Mouse (Mus musculus) liver, embryonic 12.5 days (tissue): ENCODE measurements around the gene Arpc5l. TPM values are rescaled to one million over a fixed set of nuclear protein-coding genes. Genes with fewer than 3 reads are reported as not detected.
A peak's percentile ranks its signal among the peaks of the same experiment; 100 is the strongest.

Experiments used
- ATAC-seq: fragments of 200-750 bp; cut with Nextera tagmentation; 2 replicates; pipeline ENCODE4 v1.8.0; 2017; ENCODE audit warnings: moderate number of reproducible peaks, mild to moderate bottlenecking, moderate library complexity
- H3K27ac ChIP-seq: fragments of 300-500 bp; sonication (generic); 2 replicates; pipeline ENCODE4 v1.5.1; 2016; ENCODE audit warnings: mild to moderate bottlenecking
- H3K27me3 ChIP-seq: fragments of 300-500 bp; sonication (generic); replicated peaks from 2 replicates; pipeline ENCODE4 v1.6.1; 2016; ENCODE audit warnings: mild to moderate bottlenecking, moderate library complexity
- H3K36me3 ChIP-seq: fragments of 300-500 bp; sonication (generic); 2 replicates; pipeline ENCODE4 v1.6.1; 2016; ENCODE audit warnings: mild to moderate bottlenecking, moderate library complexity
- H3K4me1 ChIP-seq: fragments of 300-500 bp; sonication (generic); 2 replicates; pipeline ENCODE4 v1.6.1; 2016
- H3K4me2 ChIP-seq: fragments of 300-500 bp; sonication (generic); 2 replicates; pipeline ENCODE4 v1.6.1; 2016; ENCODE audit warnings: mild to moderate bottlenecking, moderate library complexity
- H3K4me3 ChIP-seq: fragments of 300-500 bp; sonication (generic); 2 replicates; pipeline ENCODE4 v1.5.1; 2016; ENCODE audit warnings: mild to moderate bottlenecking, moderate library complexity
- H3K9ac ChIP-seq: fragments of 300-500 bp; sonication (generic); 2 replicates; pipeline ENCODE4 v1.6.1; 2016; ENCODE audit warnings: mild to moderate bottlenecking, moderate library complexity
- H3K9me3 ChIP-seq: fragments of 300-500 bp; sonication (generic); replicated peaks from 2 replicates; pipeline ENCODE4 v1.6.1; 2016; ENCODE audit warnings: mild to moderate bottlenecking, moderate library complexity
- WGBS: fragments of 180-500 bp; shearing (Covaris S2); methylation state at CpG from one replicate; pipeline ENCODE4 v1.1.7; 2016; ENCODE audit not compliant: insufficient replicate concordance; 5-methylcytosine and 5-hydroxymethylcytosine counted together
- polyA plus RNA-seq: library from polyadenylated mRNA; unstranded; fragments of >200 nt; fragmentation: Nextera tagmentation; extraction: Ambion mirVana; gene quantifications from 2 replicates; pipeline ENCODE4 v1.2.1, GENCODE M21; 2016

Gene Arpc5l
- polyA plus RNA-seq: 83.0 and 84.9 TPM in 2 replicates

- Histone ChIP-seq H3K4me2 (peak within 1 kb of the TSS; percentile 96), H3K4me3 (peak within 1 kb of the TSS; percentile 86), H3K27me3 (no peaks in the 10 kb centered on the region), H3K9ac (peak within 1 kb of the TSS; percentile 91), H3K9me3 (no peaks in the 10 kb centered on the region), H3K4me1 (peaks cover 66% of the 10 kb centered on the region), H3K27ac (peak within 1 kb of the TSS; percentile 87), H3K36me3 (peaks cover 43% of the 10 kb centered on the region)
- peak; percentile 83 for ATAC-seq
- under 1% methylated on average over 58 of the region's 58 CpGs for WGBS
Measured at GRCm38 (mm10) chr2:39004880-39005435, at the start of gene Arpc5l. Gene Arpc5l (plus strand): TSS chr2:39005348.

DNA sequence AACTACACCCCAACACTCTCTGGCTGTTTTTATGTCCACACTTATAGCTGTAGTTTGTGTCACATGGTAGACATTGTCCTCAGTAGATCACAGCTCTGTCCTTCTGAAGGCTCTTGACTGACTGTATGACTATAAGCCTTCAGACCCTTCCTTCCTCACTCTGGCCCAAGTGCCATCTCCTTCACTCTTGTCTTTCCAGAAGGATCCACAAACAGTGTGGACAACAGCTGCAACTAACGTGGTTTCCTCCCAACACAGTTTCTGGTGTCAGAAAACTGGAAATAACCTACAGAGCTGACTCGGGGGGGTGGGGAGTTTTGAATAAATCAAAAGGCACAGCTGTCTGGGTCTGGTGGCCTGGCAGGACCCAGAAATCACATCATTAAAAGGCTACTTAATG is 49.1 kb upstream of the Arpc5l start:
- no peaks in the 10 kb centered on the region for H3K9me3 ChIP-seq

GRCm38 (mm10) chr2:38957671-38958223 is 47.4 kb upstream of the Arpc5l start:
- Histone ChIP-seq H3K27me3 (no peaks in the 10 kb centered on the region), H3K9me3 (no peaks in the 10 kb centered on the region), H3K4me3 (no peak overlapping the region), H3K36me3 (no peaks in the 10 kb centered on the region), H3K27ac (no peak overlapping the region), H3K4me1 (peaks cover 25% of the 10 kb centered on the region), H3K4me2 (no peak overlapping the region), H3K9ac (no peak overlapping the region)
- peak; percentile 52; the same call in 1 of the 2 replicates for ATAC-seq
- WGBS: 56% methylated on average over 5 of the region's 5 CpGs

More for the DNA sequence above, 49.1 kb upstream of the Arpc5l start:
- no peak overlapping the region for H3K4me2 ChIP-seq
- peaks cover 16% of the 10 kb centered on the region for H3K4me1 ChIP-seq
- no peak for ATAC-seq
- no peak overlapping the region for H3K4me3 ChIP-seq
- H3K9ac ChIP-seq: no peak overlapping the region
- H3K27ac ChIP-seq: no peak overlapping the region
- WGBS: 58% methylated on average over 2 of the region's 2 CpGs
- H3K36me3 ChIP-seq: no peaks in the 10 kb centered on the region
- 0 out of 2 replicates have a peak, but pooled peaks cover 3% of the 10 kb centered on the region for H3K27me3 ChIP-seq

DNA sequence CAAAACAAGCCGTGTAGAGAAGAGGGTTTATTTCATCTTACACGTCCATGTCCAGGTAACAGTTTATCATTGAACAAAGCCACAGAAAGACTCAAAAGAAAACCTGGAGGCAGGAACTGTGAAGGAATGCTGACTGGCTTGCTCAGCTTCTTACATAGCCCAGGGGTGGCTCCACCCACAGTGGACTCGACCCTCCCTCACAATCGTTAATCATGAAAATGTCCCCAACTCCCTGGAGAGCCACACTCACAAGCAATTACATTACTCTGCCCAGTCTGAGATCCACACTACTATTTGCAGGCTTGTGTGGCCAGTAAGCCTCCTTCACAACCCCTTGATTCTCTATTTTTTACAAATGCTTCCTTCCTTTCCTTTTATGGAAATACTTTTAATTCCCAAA is 41.0 kb upstream of the Arpc5l start:
- no peak for ATAC-seq
- no peak overlapping the region for H3K4me2 ChIP-seq
- peaks cover 33% of the 10 kb centered on the region for H3K4me1 ChIP-seq
- H3K9ac ChIP-seq: no peak overlapping the region
- H3K36me3 ChIP-seq: no peaks in the 10 kb centered on the region
- no peak overlapping the region for H3K27ac ChIP-seq
- H3K9me3 ChIP-seq: no peaks in the 10 kb centered on the region
- 41% methylated on average over 4 of the region's 4 CpGs for whole genome bisulfite sequencing
- H3K27me3 ChIP-seq: no peaks in the 10 kb centered on the region
- H3K4me3 ChIP-seq: no peak overlapping the region

- no peaks in the 10 kb centered on the region for H3K36me3 ChIP-seq
- H3K4me2 ChIP-seq: peak overlapping the region; percentile 50
- H3K4me1 ChIP-seq: peaks cover 58% of the 10 kb centered on the region
- peak overlapping the region; percentile 87 for H3K27ac ChIP-seq
- peak; percentile 65 for ATAC-seq
- 65% methylated on average over 2 of the region's 2 CpGs for WGBS
- 0 out of 2 replicates have a peak overlapping the region, but pooled peaks have one; percentile 27 for H3K9ac ChIP-seq
- no peaks in the 10 kb centered on the region for H3K27me3 ChIP-seq
- no peak overlapping the region for H3K4me3 ChIP-seq
- no peaks in the 10 kb centered on the region for H3K9me3 ChIP-seq
Measured at GRCm38 (mm10) chr2:38969650-38970049, 35.5 kb upstream of the Arpc5l start.

DNA sequence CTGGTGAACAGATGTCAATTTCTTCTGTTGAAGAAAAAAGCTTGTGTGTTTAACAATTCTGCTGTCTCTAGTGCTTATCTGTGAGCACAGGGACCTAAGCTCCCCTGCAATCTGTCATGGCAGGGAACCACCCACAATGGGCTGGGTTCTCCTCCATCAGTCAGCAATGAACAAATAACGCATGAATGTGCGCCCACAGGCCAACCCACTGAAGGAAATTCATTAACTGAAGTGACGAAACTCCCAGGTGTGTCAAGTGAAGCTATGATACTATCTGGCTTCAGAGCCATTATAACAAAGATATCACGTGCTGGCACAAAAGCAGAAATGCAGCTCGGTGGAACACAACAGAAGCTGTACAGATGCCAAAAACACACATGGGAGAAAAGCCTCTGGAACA is 35.1 kb upstream of the Arpc5l start:
- Histone ChIP-seq H3K4me3 (no peak overlapping the region), H3K36me3 (no peaks in the 10 kb centered on the region), H3K9ac (peak overlapping the region; percentile 27; the same call in 1 of the 2 replicates), H3K4me1 (peaks cover 58% of the 10 kb centered on the region), H3K27ac (peak overlapping the region; percentile 87), H3K4me2 (peak overlapping the region; percentile 50), H3K27me3 (no peaks in the 10 kb centered on the region), H3K9me3 (no peaks in the 10 kb centered on the region)
- ATAC-seq: peak; percentile 94
- WGBS: 23% methylated on average over 5 of the region's 5 CpGs

DNA sequence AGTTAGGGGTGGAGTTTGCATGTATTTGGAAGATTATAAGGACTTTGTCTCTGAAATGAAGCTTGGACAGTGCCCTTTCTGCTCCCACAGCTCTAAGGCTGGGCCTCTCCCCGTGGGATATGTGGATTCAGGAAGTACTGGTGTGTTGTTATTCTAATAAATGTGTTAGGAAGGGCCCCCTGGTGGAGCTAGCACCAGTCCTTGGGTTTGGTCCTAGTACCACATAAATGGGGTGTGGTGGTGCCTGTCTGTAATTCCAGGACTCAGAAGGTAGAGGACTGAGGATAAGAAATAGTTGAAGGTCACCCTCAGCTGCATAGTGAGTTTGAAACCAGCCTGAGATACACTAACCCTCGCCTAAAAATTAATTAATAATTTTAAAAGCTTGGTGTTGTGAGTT is 31.9 kb upstream of the Arpc5l start:
- ATAC-seq: no peak
- H3K4me2 ChIP-seq: no peak overlapping the region
- 14% methylated on average over 2 of the region's 2 CpGs for WGBS

GRCm38 (mm10) chr2:38973701-38974100 is 31.4 kb upstream of the Arpc5l start:
- ATAC-seq: no peak
- Histone ChIP-seq H3K4me2 (no peak overlapping the region), H3K27me3 (peaks cover 21% of the 10 kb centered on the region), H3K27ac (no peak overlapping the region), H3K4me3 (no peak overlapping the region), H3K36me3 (no peaks in the 10 kb centered on the region), H3K9ac (no peak overlapping the region), H3K9me3 (no peaks in the 10 kb centered on the region), H3K4me1 (peaks cover 43% of the 10 kb centered on the region)
- WGBS: 65% methylated on average over 7 of the region's 7 CpGs

More for the DNA sequence above, 31.9 kb upstream of the Arpc5l start:
- Histone ChIP-seq H3K36me3 (no peaks in the 10 kb centered on the region), H3K4me3 (no peak overlapping the region), H3K9ac (no peak overlapping the region), H3K9me3 (no peaks in the 10 kb centered on the region), H3K27me3 (peaks cover 19% of the 10 kb centered on the region), H3K27ac (no peak overlapping the region), H3K4me1 (peaks cover 44% of the 10 kb centered on the region)

GRCm38 (mm10) chr2:38974171-38974570 is 31.0 kb upstream of the Arpc5l start:
- WGBS: 33% methylated on average over 2 of the region's 2 CpGs
- Histone ChIP-seq H3K4me2 (no peak overlapping the region), H3K4me1 (peaks cover 38% of the 10 kb centered on the region), H3K36me3 (no peaks in the 10 kb centered on the region), H3K27ac (no peak overlapping the region), H3K9ac (no peak overlapping the region), H3K9me3 (no peaks in the 10 kb centered on the region), H3K4me3 (no peak overlapping the region), H3K27me3 (peaks cover 22% of the 10 kb centered on the region)
- ATAC-seq: no peak

DNA sequence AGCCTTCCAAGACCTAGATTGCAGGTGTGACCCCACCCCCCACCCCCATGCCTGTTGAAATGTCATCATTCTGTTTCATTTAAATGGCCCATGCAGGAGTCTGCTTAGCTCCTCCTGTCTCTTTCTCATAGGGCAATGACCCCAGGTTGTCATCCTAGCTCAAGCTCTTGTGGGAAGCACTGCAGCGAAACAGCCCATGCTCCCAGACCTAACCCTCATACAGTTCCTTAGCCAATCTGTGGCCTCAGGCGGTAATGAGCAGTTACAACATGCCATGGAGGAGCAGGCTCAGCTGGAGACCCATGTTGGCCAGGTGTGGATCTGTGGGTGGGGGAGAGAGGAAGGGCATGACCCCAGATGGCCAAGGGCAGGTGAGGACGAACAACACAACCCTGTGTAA is 30.0 kb upstream of the Arpc5l start:
- 57% methylated on average over 3 of the region's 3 CpGs for WGBS
- Histone ChIP-seq H3K4me2 (no peak overlapping the region), H3K9ac (no peak overlapping the region), H3K36me3 (no peaks in the 10 kb centered on the region), H3K27ac (no peak overlapping the region), H3K27me3 (peaks cover 32% of the 10 kb centered on the region), H3K4me3 (no peak overlapping the region), H3K9me3 (no peaks in the 10 kb centered on the region), H3K4me1 (peaks cover 28% of the 10 kb centered on the region)
- no peak for ATAC-seq

DNA sequence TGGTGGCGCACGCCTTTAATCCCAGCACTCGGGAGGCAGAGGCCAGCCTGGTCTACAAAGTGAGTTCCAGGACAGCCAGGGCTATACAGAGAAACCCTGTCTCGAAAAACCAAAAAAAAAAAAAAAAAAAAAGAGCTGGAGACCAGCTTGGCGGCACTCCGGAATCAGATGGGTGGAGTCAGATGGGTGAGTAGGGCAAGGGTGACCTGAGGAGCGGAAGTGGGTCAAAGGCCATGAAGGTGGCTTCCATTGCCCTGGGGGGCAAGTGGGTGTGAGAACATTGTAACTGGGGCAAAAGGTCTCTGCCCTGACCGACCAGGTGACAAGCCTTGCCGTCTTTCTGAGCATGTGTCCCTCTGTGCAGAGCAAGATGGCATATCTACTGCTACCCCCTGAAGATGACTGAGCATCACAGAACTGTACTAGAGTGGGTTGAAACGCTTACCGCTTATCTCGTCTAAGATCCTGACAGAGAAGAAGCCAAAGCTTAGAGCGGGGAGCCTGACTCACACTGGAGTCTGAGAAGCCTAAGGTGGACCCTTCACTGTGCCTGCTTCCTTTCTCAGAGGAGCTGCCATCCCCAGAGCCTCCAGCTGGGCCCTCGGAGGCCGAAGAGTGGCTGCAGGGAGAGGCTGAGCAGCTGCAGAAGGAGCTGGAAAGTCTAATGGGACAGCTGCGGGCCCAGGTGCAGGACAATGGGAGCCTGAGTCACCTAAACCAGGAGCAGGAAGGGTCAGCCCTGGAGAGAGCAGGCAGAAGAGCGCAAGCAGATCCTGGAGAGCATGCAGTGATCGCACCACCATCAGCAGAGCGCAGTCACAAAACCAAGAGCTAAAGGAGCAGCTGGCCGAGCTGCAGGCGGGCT is 29.0 kb upstream of the Arpc5l start:
- Histone ChIP-seq H3K4me3 (no peak overlapping the region), H3K9ac (no peak overlapping the region), H3K4me2 (no peak overlapping the region), H3K27ac (no peak overlapping the region), H3K36me3 (no peaks in the 10 kb centered on the region), H3K9me3 (no peaks in the 10 kb centered on the region), H3K4me1 (peaks cover 18% of the 10 kb centered on the region), H3K27me3 (peaks cover 40% of the 10 kb centered on the region)
- ATAC-seq: no peak
- 67% methylated on average over 21 of the region's 21 CpGs for WGBS

GRCm38 (mm10) chr2:38977837-38978236 is 27.3 kb upstream of the Arpc5l start:
- 76% methylated on average over 4 of the region's 4 CpGs for WGBS
- Histone ChIP-seq H3K27ac (no peak overlapping the region), H3K4me1 (peaks cover 13% of the 10 kb centered on the region), H3K36me3 (no peaks in the 10 kb centered on the region), H3K9me3 (no peaks in the 10 kb centered on the region), H3K9ac (no peak overlapping the region), H3K4me2 (no peak overlapping the region), H3K4me3 (no peak overlapping the region), H3K27me3 (peaks cover 42% of the 10 kb centered on the region)
- ATAC-seq: no peak
